Mouse (Mus musculus) retina, postnatal 1 day (tissue): ENCODE measurements around the gene Ttc23l.
"Not testable (repeated sequence)": the region's sequence is repeated elsewhere in the genome, so short reads cannot be mapped to it uniquely, and the experiment has no call there.

ENCODE experiments used
- DNase-seq: peaks from one replicate; pipeline ENCODE4 v3.0.0-alpha.2; 2012

Ttc23l gene

DNA sequence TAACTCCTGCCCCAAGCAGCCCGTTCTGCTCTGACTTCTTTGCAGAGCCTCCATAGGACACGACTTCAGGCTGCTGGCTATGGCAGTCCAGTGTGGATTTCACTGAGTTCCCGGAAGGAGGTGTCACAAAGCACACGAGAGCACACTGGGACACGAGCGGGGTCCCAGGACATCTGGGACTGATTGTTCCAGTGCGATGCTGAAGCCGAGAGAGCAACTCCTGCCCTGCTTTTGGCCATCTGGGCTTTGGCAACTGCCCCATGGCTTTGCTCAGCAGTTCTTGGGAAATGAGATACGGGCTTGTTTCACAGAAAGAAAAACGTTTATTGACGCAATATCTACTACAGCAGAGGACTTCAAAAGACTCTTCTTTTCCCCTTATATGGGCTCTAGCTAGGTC lies 52.4 kb downstream of the Ttc23l start:
- no peak for DNase-seq

- DNase-seq: peak; percentile 68
These were observed 57.4 kb downstream of the Ttc23l start for GRCm38 (mm10) chr15:10500838-10501719.

DNA sequence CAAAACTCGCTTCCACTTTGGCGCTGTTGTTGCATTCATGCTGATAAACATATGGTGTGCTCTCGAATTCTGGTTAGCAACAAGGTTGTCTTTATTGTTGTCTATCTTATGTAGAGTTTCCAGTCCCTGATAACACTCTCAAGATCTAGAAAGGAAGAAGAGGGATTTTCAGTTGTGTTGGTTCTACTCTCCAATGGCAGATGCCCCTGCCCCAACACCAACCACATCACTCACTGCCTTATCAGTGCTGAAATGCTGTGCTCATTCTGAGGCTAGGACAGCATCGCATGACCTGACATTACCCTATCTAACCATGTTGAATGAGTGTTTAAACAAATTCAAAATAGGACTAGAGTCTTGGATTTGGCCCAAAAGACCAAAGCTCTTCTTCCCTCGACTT lies 58.4 kb downstream of the Ttc23l start:
- DNase-seq: no peak

DNA sequence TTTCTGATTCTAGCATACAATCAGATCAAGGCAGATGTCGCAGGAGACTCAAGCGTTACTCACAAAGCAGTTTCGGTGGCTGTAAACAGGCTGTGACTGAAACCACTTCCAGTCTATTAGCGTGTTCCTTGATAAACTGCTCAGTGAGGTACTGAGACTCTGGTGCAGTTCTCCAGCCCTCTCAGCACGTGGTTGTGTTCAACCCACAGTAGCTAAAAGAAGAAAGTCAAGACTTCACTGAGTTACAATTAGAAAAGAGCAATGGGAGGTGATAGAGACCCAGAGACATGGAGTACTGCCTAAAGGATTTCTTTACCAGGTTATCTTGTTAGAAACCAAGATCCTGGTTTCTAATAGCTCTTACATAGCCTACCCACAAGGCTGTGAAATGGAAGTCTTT lies 58.9 kb downstream of the Ttc23l start:
- DNase-seq: no peak

DNA sequence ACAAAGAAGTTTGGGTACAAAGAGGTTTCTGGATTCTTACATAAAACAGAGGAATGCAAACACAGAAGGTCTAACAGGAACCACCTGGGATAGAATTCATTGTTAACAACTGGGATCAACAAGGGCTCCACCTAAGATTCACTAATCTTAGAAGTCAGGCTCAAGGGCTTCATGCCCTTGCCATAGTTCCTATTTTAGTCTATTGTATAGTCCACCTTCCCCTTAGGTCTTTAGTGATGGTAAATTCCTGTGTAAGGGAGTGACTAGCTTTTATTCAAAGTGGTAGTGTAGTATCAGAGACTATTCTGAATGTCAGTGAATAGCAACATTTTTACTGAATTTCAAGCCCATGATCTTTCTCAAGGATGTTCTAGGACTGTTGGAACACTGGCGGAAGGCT lies 61.8 kb downstream of the Ttc23l start:
- DNase-seq: not testable (repeated sequence)

- DNase-seq: no peak
These were observed 62.5 kb downstream of the Ttc23l start for GRCm38 (mm10) chr15:10495944-10496343.

- DNase-seq: no peak
These were observed 68.4 kb downstream of the Ttc23l start for GRCm38 (mm10) chr15:10490101-10490500.

DNA sequence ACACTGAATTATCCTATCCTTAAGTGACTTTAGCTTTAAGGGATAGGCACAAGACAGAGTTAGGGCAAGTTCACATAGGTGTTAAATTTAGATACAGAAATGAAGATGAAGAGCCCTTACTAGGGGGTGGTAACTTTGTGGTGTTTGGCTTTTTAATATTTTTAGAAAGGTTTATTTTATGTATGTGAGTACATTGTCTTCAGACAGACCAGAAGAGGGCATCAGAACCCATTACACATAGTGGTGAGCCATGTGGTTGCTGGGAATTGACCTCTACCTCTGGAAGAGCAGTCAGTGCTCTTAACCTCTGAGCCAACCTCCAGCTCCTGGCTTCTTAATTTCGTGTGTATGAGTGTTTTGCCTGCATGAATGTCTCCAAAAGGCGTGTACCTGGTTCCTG lies 71.2 kb downstream of the Ttc23l start:
- no peak for DNase-seq

DNA sequence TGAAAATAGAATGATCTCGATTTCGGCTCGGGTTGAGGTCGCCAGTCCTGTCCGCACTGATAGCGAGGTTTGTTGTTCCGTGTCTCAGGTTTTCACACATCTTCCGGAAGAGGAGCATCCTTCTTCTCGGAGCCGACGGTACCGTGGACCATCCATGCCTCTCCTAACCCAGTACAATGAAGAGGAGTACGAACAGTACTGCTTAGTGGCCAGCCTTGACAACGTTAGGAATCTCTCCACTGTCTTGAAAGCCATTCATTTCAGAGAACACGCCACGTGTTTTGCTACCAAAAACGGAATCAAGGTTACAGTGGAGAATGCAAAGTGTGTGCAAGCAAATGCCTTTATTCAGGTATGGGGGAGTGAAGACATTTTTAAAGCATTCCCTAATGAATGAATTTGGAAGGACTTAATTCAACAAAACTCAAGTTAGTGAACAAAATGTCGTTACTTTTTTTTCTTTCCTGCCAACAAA lies 72.1 kb downstream of the Ttc23l start:
- DNase-seq: no peak

DNA sequence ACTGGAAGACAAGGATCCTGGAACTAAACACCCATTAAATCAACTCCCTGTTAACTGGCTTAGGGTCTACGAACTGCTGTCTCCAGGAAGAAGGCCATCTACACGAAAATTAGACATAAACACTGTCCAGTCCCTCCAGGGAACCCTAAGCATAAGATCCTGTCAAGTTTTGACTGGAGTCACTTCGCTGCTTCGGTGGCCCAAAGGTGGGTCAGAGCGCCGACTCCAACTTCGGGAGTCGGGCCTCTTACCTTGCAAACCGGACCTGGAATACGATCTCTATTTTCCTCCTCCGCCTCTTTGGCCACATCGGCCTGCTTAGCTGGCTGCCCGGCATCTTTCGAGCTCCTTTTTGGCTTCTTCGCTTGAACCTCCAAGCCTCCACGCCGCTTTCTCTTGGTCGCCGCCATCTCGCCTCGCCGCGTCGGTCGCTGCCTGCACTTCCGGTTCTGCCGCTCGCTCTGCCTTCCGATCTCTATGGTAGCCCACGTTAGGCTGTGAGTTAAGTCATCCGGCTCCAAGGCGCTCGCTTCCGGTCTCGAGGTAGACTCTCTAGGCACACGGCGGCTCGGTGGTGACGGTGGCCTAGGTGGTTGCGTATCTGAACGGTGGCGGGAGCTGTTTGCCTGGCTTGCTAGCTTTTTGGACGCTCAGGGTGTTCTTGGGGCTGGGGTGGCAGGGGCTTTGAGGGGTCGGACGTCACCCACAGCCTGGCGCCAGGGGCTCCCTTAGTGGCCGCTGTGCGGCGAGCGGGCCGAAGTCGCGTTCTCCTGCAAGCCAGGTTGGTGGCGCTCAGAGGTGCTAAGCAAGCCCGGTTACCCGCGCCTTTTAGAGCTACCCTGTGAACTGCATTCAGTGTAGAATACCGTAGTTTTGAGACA lies 72.7 kb downstream of the Ttc23l start, which contains the start of the genes Brix1 and Rad1:
Gene Brix1 (minus strand): TSS at position 464 of the 881 bp plus-strand sequence.
Gene Rad1 (plus strand): TSS at position 535 of the 881 bp plus-strand sequence.
- DNase-seq: peak; percentile 98

DNA sequence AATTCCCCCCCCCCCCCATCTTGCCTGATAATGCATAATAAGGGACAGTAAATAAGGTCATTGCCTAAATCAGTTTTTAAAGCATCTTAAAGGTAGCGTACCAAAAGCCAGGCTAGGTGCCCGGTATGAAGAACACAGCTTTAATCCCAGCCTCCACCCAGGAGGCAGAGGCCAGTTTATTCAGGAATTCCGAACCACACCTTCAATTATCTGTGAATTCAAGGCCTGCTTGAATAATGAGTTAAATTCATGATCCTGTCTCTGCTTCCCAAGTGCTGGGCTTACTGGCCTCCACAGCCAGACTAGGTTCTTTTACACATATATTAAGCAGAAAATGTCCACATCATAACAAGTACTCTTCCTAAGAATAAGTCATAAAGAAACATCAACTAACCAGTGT lies 87.5 kb downstream of the Ttc23l start:
- no peak for DNase-seq

GRCm38 (mm10) chr15:10470151-10470831 lies 88.2 kb downstream of the Ttc23l start, which contains the start of gene Dnajc21:
TSS of gene Dnajc21 (minus strand) at chr15:10470516.
- peak; percentile 88 for DNase-seq

DNA sequence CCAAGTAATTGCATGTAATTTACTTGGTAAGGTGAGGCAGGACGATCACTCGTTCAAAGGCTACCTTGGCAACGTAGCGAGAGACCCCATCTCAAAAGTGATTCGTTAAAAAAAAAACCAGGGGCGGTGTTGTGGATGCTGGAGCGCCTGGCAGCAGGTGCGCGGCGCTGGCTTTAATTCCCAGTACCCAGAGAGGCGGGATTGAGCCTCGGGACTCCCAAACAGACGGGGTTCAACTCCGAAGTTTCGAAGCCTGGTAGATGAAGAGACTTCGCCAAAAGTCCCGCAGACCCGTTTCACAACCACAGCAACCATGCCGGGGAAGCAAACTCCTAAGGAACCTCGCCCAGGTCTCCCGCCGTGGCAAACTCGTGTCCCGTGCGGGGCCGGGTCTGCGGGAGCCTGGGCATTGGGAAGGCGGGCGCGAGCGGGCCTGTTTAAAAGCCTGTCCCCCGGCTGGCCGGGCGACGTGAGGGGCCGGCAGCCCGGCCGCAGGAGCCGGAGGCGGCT lies 88.8 kb downstream of the Ttc23l start:
- no peak for DNase-seq

GRCm38 (mm10) chr15:10468761-10469160 lies 89.7 kb downstream of the Ttc23l start:
- DNase-seq: no peak

- no peak for DNase-seq
These were observed 93.8 kb downstream of the Ttc23l start for GRCm38 (mm10) chr15:10464678-10465077.

- no peak for DNase-seq
These were observed 94.9 kb downstream of the Ttc23l start for GRCm38 (mm10) chr15:10463555-10463954.

DNA sequence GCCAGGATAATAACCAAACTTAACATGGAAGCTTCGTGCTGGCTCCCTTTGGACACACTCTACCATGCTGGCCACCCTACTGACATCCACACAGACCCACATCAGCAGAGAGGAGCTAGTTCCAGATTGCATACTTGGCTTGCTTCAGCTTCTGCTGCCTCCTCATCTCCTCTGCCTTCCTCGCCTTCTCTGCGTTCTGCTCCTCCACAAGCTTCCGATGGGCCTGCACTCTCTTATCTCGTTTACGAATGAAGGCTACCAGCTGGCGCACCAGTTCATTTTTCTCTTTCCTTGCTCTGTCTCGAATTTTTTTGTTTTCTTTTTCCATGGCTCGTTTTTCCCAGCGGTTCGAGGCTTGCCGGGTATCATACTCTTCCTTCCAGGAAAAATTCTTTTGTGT lies 97.5 kb downstream of the Ttc23l start:
- DNase-seq: no peak
